Mouse (Mus musculus) megakaryocyte, embryonic 14.5 days (primary cell): ENCODE measurements around the gene Usp12.

Source experiments
- FLI1 ChIP-seq: IDR thresholded peaks from 2 replicates; pipeline ENCODE4 v1.6.1; 2012; ENCODE audit warnings: low read length, inconsistent platforms, mixed read lengths
- GATA1 ChIP-seq: IDR thresholded peaks from 3 replicates; pipeline ENCODE4 v1.6.1; 2012; ENCODE audit warnings: mixed read lengths, low read length, inconsistent platforms, borderline replicate concordance

- TF ChIP-seq GATA1, result no peak
- TF ChIP-seq FLI1, result no peak
Observed at GRCm38 (mm10) chr5:146795728-146796127, 922 bp upstream of the Usp12 start.
